Mouse (Mus musculus): ENCODE data around the gene AC140267.1.

AC140267.1 gene

GRCm38 (mm10) chr15:80228071-80228800 lies 7.4 kb upstream of the AC140267.1 start:
- no peak for DNase-seq (ENCODE audit: low read depth, low spot score)

GRCm38 (mm10) chr15:80232331-80232730 lies 3.3 kb upstream of the AC140267.1 start:
- no peak for DNase-seq (ENCODE audit: low read depth, low spot score)

- DNase-seq (ENCODE audit: low read depth, low spot score) = no peak
Observed at GRCm38 (mm10) chr15:80233053-80233452, 2.6 kb upstream of the AC140267.1 start.

DNA sequence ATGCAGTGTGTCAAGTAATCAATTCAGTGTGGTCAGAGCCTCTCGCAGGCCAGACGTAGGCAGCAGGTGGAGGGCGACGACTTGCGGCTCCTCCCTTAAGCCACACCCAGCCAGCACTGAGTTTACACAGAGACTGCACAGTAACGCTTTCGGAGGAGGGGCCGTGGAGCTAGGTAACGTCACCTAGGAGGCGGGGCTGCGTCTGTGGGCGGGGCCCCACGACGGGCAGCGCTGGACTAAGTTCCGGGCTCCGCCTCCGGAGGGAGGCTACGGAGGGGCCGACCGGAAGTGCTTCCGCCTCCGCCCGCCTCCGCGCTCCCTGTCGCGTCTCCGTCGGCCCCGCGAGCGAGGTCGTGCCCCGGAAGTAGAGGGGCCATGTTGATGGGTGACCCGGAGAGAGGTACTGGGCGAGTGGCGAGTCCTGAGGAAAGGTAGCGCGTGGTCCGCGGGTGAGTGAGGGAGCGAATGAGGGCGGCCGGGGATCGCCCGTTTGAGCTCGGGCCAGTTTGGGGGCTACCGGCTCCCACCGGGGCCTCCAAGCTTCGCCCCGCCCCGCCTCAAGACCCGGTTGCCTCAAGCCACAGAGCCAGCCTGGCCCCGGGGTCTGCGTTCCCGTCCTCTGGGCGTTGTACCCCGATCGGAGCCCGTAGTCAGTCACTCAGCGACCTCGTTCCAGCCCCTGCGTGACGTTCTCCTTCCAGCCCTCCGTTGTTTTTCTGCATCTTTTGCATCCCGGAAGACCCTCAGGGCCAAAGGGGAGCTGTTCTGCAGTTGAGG lies 1.7 kb upstream of the AC140267.1 start, which contains the start of gene Mief1:
Mief1 (plus strand) TSS at position 286 of the 777 bp plus-strand sequence.
- DNase-seq (ENCODE audit: low read depth, low spot score) = peak; percentile 96

DNA sequence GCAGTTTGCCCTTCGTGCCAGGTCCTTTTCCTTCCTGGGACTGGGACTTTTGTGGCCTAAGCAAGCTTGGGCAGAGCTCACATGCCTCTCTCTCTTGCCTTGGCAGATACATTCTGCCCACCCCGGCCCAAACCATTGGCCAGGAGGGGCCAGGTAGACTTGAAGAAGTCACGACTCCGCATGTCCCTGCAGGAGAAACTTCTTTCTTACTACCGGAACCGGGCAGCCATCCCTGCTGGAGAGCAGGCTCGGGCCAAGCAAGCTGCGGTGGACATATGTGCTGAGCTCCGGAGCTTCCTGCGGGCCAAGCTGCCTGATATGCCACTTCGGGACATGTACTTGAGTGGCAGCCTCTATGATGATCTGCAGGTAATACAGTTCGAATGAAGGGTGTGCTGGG lies 12.5 kb downstream of the AC140267.1 start:
- DNase-seq (ENCODE audit: low read depth, low spot score) = no peak

GRCm38 (mm10) chr15:80248596-80248995 lies 13.0 kb downstream of the AC140267.1 start:
- DNase-seq (ENCODE audit: low read depth, low spot score) = no peak

DNA sequence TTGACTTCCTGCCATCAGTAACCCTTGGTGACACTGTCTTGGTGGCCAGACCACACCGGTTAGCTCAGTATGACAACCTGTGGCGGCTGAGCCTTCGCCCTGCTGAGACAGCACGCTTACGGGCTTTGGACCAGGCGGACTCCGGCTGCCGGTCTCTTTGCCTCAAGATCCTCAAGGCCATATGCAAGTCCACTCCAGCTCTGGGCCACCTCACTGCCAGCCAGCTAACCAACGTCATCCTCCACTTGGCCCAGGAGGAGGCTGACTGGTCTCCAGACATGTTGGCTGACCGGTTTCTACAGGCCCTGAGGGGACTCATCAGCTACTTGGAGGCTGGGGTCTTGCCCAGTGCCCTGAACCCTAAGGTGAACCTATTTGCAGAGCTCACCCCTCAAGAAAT lies 14.0 kb downstream of the AC140267.1 start:
- no peak for DNase-seq (ENCODE audit: low read depth, low spot score)

DNA sequence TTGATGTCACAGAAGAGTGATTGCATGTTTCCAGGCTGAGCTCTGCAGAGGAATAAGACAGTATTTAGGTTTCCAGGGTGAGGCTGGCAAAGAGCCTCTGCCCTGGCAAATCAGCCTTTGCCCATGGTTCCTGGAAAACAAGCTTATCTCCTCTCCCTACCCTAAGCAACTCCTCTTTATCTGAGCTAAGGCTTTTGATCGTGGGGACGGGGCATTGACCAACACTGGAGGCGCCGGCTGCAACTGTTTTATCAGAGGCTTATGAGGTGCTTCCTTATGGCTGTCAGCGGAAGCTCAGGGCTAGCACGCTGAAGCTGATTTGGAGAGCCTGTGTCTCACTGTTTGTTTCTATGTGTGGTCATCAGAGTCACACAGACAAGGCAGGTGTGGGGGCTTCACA lies 15.0 kb downstream of the AC140267.1 start:
- DNase-seq (ENCODE audit: low read depth, low spot score) = no peak

DNA sequence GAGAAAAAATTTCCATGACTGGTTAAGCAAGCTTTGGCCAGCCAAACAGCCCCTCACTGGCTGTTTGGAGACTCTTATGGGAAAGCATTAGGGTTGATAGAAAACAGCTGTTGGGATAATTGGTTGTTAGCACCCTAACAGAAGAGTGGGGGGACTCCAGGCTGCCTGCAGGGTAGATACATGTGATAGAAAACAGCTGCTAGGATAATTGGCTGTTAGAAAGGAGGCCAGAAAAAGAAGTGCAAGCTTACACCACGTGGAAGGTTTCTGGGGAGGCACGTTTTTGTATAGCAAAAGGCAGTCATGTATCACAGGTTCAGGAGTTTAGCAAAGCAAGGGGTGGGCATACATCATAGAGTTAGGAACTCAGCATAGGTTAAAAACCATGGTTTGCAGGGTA lies 17.9 kb downstream of the AC140267.1 start:
- no peak for DNase-seq (ENCODE audit: low read depth, low spot score)

- DNase-seq (ENCODE audit: low read depth, low spot score) = no peak
Observed at GRCm38 (mm10) chr15:80254207-80254606, 18.6 kb downstream of the AC140267.1 start.

DNA sequence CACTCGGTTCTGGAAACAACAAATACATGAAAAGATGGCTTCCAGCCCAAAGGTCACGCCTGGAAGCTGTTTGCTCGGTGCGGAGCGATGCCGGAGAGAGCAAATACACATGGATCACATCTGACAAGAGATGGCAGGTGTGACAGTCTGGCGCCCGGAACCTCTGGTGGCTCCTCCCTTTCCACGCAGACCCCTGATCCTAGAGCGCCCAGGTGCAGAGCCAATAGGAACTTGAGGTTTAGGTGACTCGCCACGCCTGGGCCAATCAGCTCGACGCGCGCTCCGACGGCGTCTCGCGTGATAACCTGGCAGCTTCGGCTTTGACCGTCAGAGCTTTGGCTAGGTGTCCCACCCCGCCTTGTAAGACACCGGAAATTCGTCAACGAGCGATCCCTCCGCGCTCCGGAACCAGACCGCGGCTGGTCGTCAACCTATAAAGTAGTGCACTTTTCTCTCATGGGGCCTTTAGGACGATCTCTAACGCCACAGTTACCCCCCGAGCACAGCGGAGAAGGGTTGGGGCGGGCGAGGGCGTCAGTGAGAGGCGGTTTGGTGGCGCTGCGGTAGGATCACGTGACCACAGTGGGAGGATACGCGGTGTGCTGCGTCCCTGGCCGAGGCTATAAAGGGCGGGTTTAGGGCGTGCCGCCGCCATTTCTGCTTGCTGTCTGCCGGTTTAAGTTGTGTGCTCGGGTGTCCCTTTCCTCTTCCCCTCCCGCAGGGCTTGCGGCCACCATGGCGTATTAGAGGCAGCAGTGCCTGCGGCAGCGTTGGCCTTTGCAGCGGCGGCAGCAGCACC lies 19.4 kb downstream of the AC140267.1 start, which contains the start of gene Atf4:
Atf4 (plus strand) TSS at position 338 of the 799 bp plus-strand sequence.
- peak; percentile 100 for DNase-seq (ENCODE audit: low read depth, low spot score)

- DNase-seq (ENCODE audit: low read depth, low spot score) = peak; percentile 92
Observed at GRCm38 (mm10) chr15:80255646-80256121, 20.0 kb downstream of the AC140267.1 start.

DNA sequence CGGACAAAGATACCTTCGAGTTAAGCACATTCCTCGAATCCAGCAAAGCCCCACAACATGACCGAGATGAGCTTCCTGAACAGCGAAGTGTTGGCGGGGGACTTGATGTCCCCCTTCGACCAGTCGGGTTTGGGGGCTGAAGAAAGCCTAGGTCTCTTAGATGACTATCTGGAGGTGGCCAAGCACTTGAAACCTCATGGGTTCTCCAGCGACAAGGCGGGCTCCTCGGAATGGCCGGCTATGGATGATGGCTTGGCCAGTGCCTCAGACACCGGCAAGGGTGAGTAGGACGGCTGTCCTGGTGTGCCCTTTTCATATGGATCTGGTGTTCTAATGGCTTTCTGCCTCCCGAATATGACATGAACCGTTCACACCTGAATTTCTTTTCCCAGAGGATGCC lies 20.6 kb downstream of the AC140267.1 start:
- DNase-seq (ENCODE audit: low read depth, low spot score) = no peak

DNA sequence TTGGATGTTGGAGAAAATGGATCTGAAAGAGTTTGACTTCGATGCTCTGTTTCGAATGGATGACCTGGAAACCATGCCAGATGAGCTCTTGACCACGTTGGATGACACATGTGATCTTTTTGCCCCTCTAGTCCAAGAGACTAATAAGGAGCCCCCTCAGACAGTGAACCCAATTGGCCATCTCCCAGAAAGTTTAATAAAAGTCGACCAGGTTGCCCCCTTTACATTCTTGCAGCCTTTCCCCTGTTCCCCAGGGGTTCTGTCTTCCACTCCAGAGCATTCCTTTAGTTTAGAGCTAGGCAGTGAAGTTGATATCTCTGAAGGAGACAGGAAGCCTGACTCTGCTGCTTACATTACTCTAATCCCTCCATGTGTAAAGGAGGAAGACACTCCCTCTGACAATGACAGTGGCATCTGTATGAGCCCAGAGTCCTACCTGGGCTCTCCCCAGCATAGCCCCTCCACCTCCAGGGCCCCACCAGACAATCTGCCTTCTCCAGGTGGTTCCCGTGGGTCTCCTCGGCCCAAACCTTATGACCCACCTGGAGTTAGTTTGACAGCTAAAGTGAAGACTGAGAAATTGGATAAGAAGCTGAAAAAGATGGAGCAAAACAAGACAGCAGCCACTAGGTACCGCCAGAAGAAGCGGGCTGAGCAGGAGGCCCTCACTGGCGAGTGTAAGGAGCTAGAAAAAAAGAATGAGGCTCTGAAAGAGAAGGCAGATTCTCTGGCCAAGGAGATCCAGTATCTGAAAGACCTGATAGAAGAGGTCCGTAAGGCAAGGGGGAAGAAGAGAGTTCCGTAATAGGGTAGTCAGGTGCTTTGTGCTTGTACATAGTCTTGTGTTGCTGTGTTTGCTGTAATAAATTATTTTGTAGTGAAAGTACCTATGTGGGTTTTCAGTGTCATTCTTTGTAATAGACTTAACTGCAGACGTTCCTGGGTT lies 21.3 kb downstream of the AC140267.1 start:
- no peak for DNase-seq (ENCODE audit: low read depth, low spot score)

GRCm38 (mm10) chr15:80257602-80258239 lies 22.1 kb downstream of the AC140267.1 start:
- DNase-seq (ENCODE audit: low read depth, low spot score) = peak; percentile 74

DNA sequence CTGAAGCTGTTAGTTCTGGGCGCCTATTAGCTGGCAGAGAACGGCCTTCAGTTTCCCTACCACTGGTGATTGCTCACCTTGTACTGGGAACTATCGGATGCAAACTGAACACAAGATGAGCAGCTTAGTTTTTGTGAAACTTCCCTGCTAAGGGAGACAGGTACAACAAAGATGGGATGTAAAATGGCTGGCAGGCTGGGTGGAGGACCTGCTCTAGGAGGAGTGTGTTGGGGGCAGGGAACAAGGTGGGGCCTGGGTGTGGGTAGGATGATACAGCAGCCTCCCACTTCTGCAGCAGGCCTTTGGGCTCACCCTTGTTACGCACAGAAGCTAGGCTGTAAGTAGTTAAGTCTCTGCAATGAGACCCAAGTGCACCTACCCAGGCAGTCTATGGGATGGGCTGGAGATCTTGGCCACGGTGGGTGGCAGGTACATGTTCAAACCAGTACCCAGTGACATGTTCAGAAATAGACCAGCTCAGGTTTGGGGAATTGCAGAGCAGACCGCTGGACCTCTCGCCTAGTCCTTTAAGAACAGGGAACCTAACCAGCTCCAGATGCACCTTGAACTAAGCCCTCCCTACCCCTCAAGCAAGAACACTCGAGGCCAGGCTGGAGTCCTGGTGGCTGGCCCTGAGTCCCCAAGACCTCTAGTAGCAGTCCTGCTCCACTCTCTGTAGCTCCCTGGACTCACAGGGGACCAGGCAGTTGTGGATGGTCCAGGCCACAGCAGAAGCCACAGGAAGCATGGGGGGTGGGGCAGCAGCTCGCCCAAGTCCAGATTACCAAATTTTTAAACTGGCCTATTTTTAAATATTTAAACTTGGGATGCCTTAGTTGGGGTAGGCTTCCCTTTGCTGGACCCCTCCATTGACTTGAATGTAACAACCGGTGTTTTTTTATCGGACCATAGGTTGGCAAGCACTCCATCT lies 22.9 kb downstream of the AC140267.1 start:
- no peak for DNase-seq (ENCODE audit: low read depth, low spot score)

DNA sequence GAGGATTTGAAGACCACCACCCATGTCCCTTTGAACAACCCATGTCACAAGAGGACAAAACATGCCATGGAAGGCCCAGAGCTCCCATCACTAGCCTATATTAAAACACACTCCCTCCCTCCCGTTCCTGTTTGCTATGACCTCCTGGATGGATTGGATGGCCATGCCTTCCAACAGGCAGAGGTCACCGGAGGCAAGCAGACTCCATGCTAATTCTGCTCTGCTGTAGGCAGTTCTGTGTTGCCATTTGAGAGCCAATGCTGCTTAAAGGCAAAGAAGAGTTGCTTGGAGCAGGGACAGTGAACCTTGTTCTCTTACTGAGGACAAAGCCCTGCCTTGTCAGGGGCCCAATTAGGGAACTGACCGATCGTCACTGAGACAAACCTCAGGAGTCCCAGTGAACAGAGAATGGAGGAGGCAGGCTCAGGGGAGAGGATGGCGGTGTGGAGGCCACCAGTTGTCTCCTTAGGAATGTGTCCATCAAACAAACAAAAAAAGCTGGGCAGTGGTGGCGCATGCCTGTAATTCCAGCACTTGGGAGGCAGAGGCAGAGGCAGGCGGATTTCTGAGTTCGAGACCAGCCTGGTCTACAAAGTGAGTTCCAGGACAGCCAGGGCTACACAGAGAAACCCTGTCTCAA lies 23.9 kb downstream of the AC140267.1 start:
- no peak for DNase-seq (ENCODE audit: low read depth, low spot score)

GRCm38 (mm10) chr15:80260677-80261076 lies 25.0 kb downstream of the AC140267.1 start:
- peak; percentile 68 for DNase-seq (ENCODE audit: low read depth, low spot score)

GRCm38 (mm10) chr15:80261100-80261499 lies 25.5 kb downstream of the AC140267.1 start:
- no peak for DNase-seq (ENCODE audit: low read depth, low spot score)

All from skeletal muscle tissue, adult 2 months (tissue).